Mouse (Mus musculus): Measurements from ENCODE around the gene Rhox1. TPM values are rescaled to one million over a fixed set of nuclear protein-coding genes. Genes with fewer than 3 reads are reported as not detected.
"Not testable (repeated sequence)": the region's sequence is repeated elsewhere in the genome, so short reads cannot be mapped to it uniquely, and the experiment has no call there.

Gene Rhox1
- polyA plus RNA-seq (2015; fragmentation: Nextera tagmentation; extraction: Ambion mirVana), result not detected in 2 replicates

DNA sequence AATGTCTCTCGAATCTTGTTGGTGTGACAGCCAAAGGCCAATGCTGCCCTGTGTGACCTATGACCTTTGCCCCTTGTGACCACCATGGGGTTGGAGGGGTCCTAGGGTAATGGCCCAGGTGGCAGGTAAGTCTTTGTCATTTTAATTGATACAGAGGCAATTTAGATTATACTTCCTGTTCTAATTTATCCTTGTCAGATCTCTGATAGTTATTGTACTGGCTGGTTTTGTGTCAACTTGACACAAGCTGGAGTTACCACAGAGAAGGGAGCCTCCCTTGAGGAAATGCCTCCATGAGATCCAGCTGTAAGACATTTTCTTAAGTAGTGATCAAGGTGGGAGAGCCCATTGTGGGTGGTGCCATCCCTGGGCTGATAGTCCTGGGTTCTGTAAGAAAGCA, at the start of gene Rhox1:
Rhox1 (minus strand) TSS at position 101 of the 400 bp plus-strand sequence.
- H3K4me3 ChIP-seq (ENCODE audit: low read length); ATAC-seq; H3K4me2 ChIP-seq (ENCODE audit: low read length); H3K36me3 ChIP-seq (ENCODE audit: control insufficient read depth, insufficient read depth, low read length); H3K4me1 ChIP-seq (ENCODE audit: control insufficient read depth, insufficient read depth, low read depth, low read length); H3K27ac ChIP-seq (ENCODE audit: low read depth, low read length); H3K9me3 ChIP-seq (ENCODE audit: control insufficient read depth, low read length); H3K9ac ChIP-seq (ENCODE audit: low read depth, low read length); H3K27me3 ChIP-seq (replicated peaks; ENCODE audit: control insufficient read depth, insufficient read depth, low read length): not testable (repeated sequence)
- WGBS, result 73% methylated on average over 1 of the region's 1 CpGs

DNA sequence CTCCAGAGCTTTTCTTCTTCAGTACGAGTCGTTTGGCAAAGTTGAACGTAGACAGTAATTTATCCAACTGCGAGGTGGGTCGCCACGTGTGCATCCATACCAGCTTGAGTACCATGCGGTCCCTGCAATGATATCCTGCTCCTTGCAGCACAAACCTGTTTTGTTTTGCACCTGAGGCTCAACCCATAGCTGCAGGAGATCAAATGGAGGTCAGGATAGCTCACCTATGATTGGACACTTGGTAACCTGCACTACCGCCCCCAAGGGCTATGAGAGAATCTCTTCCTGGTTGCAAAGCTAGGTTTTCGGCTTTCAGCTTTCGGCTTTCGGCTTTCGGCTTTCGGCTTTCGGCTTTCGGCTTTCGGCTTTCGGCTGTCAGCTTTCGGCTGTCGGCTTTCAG, 43.0 kb upstream of the Rhox1 start, which contains the start of gene Rhox4a:
Rhox4a (plus strand) TSS at position 301 of the 400 bp plus-strand sequence.
- not testable (repeated sequence) for H3K4me3 ChIP-seq (ENCODE audit: low read length); H3K27me3 ChIP-seq (replicated peaks; ENCODE audit: control insufficient read depth, insufficient read depth, low read length); H3K27ac ChIP-seq (ENCODE audit: low read depth, low read length); H3K9ac ChIP-seq (ENCODE audit: low read depth, low read length); H3K4me1 ChIP-seq (ENCODE audit: control insufficient read depth, insufficient read depth, low read depth, low read length); ATAC-seq; H3K36me3 ChIP-seq (ENCODE audit: control insufficient read depth, insufficient read depth, low read length); H3K4me2 ChIP-seq (ENCODE audit: low read length); H3K9me3 ChIP-seq (ENCODE audit: control insufficient read depth, low read length)
- 97% methylated on average over 10 of the region's 19 CpGs for WGBS

DNA sequence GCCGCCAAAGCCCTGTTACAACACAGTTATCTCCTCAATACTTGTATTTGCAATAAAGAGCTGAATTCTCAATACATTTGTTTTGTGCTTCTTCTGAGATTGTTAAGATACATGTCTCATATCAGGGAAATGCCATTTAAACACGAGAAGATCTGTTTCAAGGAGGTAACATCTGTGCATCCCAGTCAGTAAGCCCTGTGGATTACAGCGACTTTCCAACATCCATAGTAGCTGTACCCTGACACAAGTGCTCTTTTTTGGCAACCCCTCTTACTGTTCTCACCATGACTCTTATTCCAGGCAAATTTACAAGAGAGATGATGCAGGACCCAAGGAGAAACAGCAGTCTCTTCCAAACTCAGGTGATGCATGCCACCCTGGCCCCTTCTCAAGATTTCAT, 27.6 kb upstream of the Rhox1 start, which contains the start of gene Rhox3a:
Rhox3a (plus strand) TSS at position 301 of the 400 bp plus-strand sequence.
- not testable (repeated sequence) for H3K4me2 ChIP-seq (ENCODE audit: low read length); ATAC-seq; H3K9me3 ChIP-seq (ENCODE audit: control insufficient read depth, low read length); H3K9ac ChIP-seq (ENCODE audit: low read depth, low read length); H3K4me3 ChIP-seq (ENCODE audit: low read length); H3K27me3 ChIP-seq (replicated peaks; ENCODE audit: control insufficient read depth, insufficient read depth, low read length); H3K27ac ChIP-seq (ENCODE audit: low read depth, low read length); H3K36me3 ChIP-seq (ENCODE audit: control insufficient read depth, insufficient read depth, low read length); H3K4me1 ChIP-seq (ENCODE audit: control insufficient read depth, insufficient read depth, low read depth, low read length)
- WGBS, result 88% methylated on average over 1 of the region's 3 CpGs

DNA sequence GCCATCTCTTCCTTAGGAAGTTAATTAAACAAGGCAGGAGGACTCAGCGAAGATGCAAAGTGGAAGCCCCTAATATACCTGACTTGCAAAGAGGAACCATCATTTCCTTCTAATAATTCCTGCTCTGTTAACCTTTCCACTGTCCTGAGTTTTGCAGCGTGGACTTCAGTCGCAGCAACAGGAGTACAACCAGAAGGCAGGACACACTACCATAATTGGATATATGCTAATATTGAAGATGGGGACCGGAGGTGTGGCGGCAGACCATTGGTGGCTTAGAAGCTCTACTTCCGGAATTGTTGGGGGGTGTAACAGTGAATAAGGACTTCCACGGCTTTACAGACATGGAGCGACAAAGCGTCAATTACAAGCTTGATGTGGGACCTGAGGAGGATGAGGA, 22.6 kb upstream of the Rhox1 start, which contains the start of gene Rhox2a:
Rhox2a (plus strand) TSS at position 301 of the 400 bp plus-strand sequence.
- not testable (repeated sequence) for H3K36me3 ChIP-seq (ENCODE audit: control insufficient read depth, insufficient read depth, low read length); H3K4me3 ChIP-seq (ENCODE audit: low read length); ATAC-seq; H3K9ac ChIP-seq (ENCODE audit: low read depth, low read length); H3K9me3 ChIP-seq (ENCODE audit: control insufficient read depth, low read length); H3K27me3 ChIP-seq (replicated peaks; ENCODE audit: control insufficient read depth, insufficient read depth, low read length); H3K4me1 ChIP-seq (ENCODE audit: control insufficient read depth, insufficient read depth, low read depth, low read length); H3K27ac ChIP-seq (ENCODE audit: low read depth, low read length); H3K4me2 ChIP-seq (ENCODE audit: low read length)
- no CpG with 5 or more reads among the region's 9 CpGs for WGBS

DNA sequence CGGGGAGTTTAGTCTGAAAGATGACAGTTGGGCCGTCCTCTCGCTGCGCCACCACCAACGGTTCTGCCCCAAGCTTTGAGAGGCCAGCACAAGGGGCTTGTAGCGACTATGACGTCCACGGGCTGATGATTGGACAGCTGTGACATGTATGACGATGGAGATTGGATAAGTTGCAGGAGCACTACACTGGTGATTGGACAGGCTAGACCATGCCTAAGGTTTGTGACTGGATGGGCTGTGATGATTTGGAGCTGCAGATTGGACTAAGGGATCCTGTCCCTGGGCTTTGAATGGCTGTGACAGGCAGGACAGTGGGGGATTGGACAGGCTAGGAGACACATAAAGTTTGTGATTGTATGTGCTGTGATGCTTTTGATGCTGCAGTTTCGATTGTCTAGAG, 11.1 kb downstream of the Rhox1 start, which contains the start of gene Gm9:
Gm9 (minus strand) TSS at position 101 of the 400 bp plus-strand sequence.
- Histone ChIP-seq H3K4me3 (ENCODE audit: low read length) (no peak within 1 kb of the TSS), H3K9me3 (ENCODE audit: control insufficient read depth, low read length) (0 out of 2 replicates have a peak, but pooled peaks cover 2% of the 10 kb centered on the region), H3K4me1 (ENCODE audit: control insufficient read depth, insufficient read depth, low read depth, low read length) (no peaks in the 10 kb centered on the region), H3K27ac (ENCODE audit: low read depth, low read length) (no peak within 1 kb of the TSS), H3K4me2 (ENCODE audit: low read length) (no peak within 1 kb of the TSS), H3K27me3 (replicated peaks; ENCODE audit: control insufficient read depth, insufficient read depth, low read length) (no peaks in the 10 kb centered on the region), H3K36me3 (ENCODE audit: control insufficient read depth, insufficient read depth, low read length) (no peaks in the 10 kb centered on the region), H3K9ac (ENCODE audit: low read depth, low read length) (no peak within 1 kb of the TSS)
- 91% methylated on average over 10 of the region's 10 CpGs for WGBS
- ATAC-seq, result no peak

DNA sequence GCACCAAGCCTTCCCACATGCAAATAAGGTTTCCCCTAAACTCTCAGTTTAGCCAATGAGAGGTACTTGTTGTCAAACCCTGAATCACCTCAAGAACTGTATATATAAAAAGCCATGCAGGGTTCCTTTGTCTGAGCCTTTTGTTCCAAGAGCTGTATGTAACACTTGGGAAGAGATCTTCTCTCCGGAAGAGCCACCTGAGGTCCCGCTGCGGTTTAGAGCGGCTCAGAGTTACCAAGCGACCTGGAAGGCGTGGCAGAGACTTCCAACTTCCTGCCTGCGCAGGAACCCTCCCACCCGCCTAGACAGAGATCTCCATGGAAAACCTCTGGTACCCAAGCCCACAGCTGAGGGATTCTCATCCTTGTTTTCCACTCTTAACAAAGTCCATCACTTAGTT, 23.4 kb downstream of the Rhox1 start:
- Histone ChIP-seq H3K4me1 (ENCODE audit: control insufficient read depth, insufficient read depth, low read depth, low read length) (no peaks in the 10 kb centered on the region), H3K36me3 (ENCODE audit: control insufficient read depth, insufficient read depth, low read length) (no peaks in the 10 kb centered on the region), H3K9ac (ENCODE audit: low read depth, low read length) (no peak overlapping the region), H3K4me2 (ENCODE audit: low read length) (no peak overlapping the region), H3K4me3 (ENCODE audit: low read length) (no peak overlapping the region), H3K27ac (ENCODE audit: low read depth, low read length) (no peak overlapping the region), H3K9me3 (ENCODE audit: control insufficient read depth, low read length) (no peaks in the 10 kb centered on the region; the same call in 1 of the 2 replicates), H3K27me3 (replicated peaks; ENCODE audit: control insufficient read depth, insufficient read depth, low read length) (no peaks in the 10 kb centered on the region)
- ATAC-seq, result no peak
- 59% methylated on average over 8 of the region's 8 CpGs for WGBS

DNA sequence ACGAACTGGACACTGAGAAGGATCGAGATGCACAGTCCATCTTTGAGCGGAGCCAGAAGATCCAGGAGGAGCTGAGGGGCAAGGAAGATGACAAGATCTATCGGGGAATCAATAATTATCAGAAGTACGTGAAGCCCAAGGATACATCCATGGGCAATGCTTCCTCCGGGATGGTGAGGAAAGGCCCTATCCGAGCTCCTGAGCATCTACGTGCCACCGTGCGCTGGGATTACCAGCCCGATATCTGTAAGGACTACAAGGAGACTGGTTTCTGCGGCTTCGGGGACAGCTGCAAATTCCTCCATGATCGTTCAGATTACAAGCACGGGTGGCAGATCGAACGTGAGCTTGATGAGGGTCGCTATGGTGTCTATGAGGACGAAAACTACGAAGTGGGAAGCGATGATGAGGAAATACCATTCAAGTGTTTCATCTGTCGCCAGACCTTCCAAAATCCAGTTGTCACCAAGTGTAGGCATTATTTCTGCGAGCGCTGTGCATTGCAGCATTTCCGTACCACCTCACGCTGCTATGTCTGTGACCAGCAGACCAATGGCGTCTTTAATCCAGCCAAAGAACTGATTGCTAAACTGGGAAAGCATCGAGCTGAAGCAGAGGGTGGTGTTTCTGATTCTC, 30.2 kb downstream of the Rhox1 start:
- ATAC-seq, result peak; percentile 51
- Histone ChIP-seq H3K27me3 (replicated peaks; ENCODE audit: control insufficient read depth, insufficient read depth, low read length) (no peaks in the 10 kb centered on the region), H3K4me1 (ENCODE audit: control insufficient read depth, insufficient read depth, low read depth, low read length) (peaks cover 6% of the 10 kb centered on the region; the same call in 1 of the 2 replicates), H3K9me3 (ENCODE audit: control insufficient read depth, low read length) (no peaks in the 10 kb centered on the region), H3K4me2 (ENCODE audit: low read length) (peak overlapping the region; percentile 57), H3K27ac (ENCODE audit: low read depth, low read length) (peak overlapping the region; percentile 85), H3K4me3 (ENCODE audit: low read length) (peak overlapping the region; percentile 57), H3K9ac (ENCODE audit: low read depth, low read length) (peak overlapping the region; percentile 67), H3K36me3 (ENCODE audit: control insufficient read depth, insufficient read depth, low read length) (no peaks in the 10 kb centered on the region)
- 27% methylated on average over 28 of the region's 28 CpGs for WGBS

DNA sequence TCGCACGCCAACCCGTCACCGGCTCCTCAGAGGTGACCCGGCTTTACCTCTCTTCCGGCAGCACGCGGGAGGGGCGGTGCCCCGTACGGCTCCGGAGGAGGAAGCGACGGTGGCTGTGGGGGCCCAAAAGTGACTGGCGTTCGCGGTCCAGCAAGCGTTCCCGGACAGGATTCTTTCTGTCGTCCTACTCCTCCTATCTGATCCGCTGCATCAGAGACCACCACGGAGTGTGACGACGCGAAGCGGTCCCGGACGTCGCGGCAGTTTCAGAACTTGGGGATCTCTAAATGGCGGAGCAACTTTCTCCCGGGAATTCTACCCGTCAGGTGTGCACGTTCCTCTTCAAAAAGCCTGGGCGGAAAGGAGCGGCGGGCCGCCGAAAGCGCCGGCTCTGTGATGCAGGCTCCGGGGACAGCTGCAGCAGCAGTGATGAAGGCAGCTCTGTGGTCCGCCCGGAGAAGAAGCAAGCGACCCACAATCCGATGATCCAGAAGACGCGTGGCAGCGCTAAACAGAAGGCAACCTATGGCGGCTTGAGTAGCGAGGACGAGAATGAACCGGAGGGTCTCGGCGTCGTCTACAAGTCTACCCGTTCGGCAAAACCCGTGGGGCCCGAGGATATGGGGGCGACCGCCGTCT, 30.8 kb downstream of the Rhox1 start, which contains the start of the genes Ndufa1 and Rnf113a1:
Ndufa1 (minus strand) TSS at position 59 of the 639 bp plus-strand sequence.
Rnf113a1 (plus strand) TSS at position 141 of the 639 bp plus-strand sequence.
- H3K9me3 ChIP-seq (ENCODE audit: control insufficient read depth, low read length), result no peaks in the 10 kb centered on the region
- peak within 1 kb of the TSS; percentile 59 for H3K4me2 ChIP-seq (ENCODE audit: low read length)
- H3K36me3 ChIP-seq (ENCODE audit: control insufficient read depth, insufficient read depth, low read length), result no peaks in the 10 kb centered on the region
- peak within 1 kb of the TSS; percentile 57 for H3K4me3 ChIP-seq (ENCODE audit: low read length)
- H3K27ac ChIP-seq (ENCODE audit: low read depth, low read length), result peak within 1 kb of the TSS; percentile 85
- H3K9ac ChIP-seq (ENCODE audit: low read depth, low read length), result peak within 1 kb of the TSS; percentile 67
- ATAC-seq, result peak; percentile 94
- 22% methylated on average over 57 of the region's 63 CpGs for WGBS
- peaks cover 6% of the 10 kb centered on the region; the same call in 1 of the 2 replicates for H3K4me1 ChIP-seq (ENCODE audit: control insufficient read depth, insufficient read depth, low read depth, low read length)
- no peaks in the 10 kb centered on the region for H3K27me3 ChIP-seq (replicated peaks; ENCODE audit: control insufficient read depth, insufficient read depth, low read length)

DNA sequence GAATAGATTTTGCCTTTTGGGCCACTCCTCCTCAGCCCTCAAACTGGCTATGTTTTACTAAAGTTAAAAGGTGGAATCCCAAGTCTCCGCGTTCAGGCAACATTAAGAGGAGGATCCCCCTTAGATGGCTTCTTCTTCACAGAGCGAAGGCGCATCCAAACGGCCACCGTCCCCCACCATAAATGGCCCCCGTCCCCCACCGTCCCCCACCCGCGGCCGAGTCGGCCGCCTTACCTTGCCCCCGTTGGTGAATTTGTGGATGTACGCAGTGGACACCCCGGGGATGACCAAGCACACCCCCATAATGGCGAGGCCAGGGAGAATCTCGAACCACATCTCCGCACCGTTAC, 31.3 kb downstream of the Rhox1 start:
- peak overlapping the region; percentile 57 for H3K4me3 ChIP-seq (ENCODE audit: low read length)
- 17% methylated on average over 16 of the region's 20 CpGs for whole genome bisulfite sequencing
- ATAC-seq, result no peak; the same call in 1 of the 2 replicates

More for the DNA sequence above, 31.3 kb downstream of the Rhox1 start:
- Histone ChIP-seq H3K9me3 (ENCODE audit: control insufficient read depth, low read length) (no peaks in the 10 kb centered on the region), H3K27me3 (replicated peaks; ENCODE audit: control insufficient read depth, insufficient read depth, low read length) (no peaks in the 10 kb centered on the region), H3K4me2 (ENCODE audit: low read length) (peak overlapping the region; percentile 59), H3K36me3 (ENCODE audit: control insufficient read depth, insufficient read depth, low read length) (no peaks in the 10 kb centered on the region), H3K9ac (ENCODE audit: low read depth, low read length) (peak overlapping the region; percentile 67), H3K27ac (ENCODE audit: low read depth, low read length) (peak overlapping the region; percentile 85), H3K4me1 (ENCODE audit: control insufficient read depth, insufficient read depth, low read depth, low read length) (peaks cover 6% of the 10 kb centered on the region; the same call in 1 of the 2 replicates)

Measured in hindbrain, embryonic 16.5 days (tissue).